Mouse (Mus musculus) liver, embryonic 15.5 days (tissue): ENCODE data around the gene Chmp4b. TPM values are rescaled to one million over a fixed set of nuclear protein-coding genes. Genes with fewer than 3 reads are reported as not detected.

Experiments
- ATAC-seq: fragments of 200-750 bp; cut with Nextera tagmentation; 2 replicates; pipeline ENCODE4 v1.8.0; 2017; ENCODE audit warnings: moderate number of reproducible peaks, mild to moderate bottlenecking, moderate library complexity; ENCODE audit not compliant: insufficient read depth
- H3K27ac ChIP-seq: fragments of 300-500 bp; sonication (generic); replicated peaks from 2 replicates; pipeline ENCODE4 v1.5.1; 2015; ENCODE audit warnings: mild to moderate bottlenecking, inconsistent platforms
- H3K27me3 ChIP-seq: fragments of 300-500 bp; sonication (generic); 2 replicates; pipeline ENCODE4 v1.6.1; 2015; ENCODE audit warnings: mild to moderate bottlenecking, inconsistent platforms
- H3K36me3 ChIP-seq: fragments of 300-500 bp; sonication (generic); replicated peaks from 2 replicates; pipeline ENCODE4 v1.6.1; 2015; ENCODE audit warnings: moderate library complexity, mild to moderate bottlenecking, inconsistent platforms
- H3K4me1 ChIP-seq: fragments of 300-500 bp; sonication (generic); replicated peaks from 2 replicates; pipeline ENCODE4 v1.6.1; 2015; ENCODE audit warnings: inconsistent platforms
- H3K4me2 ChIP-seq: fragments of 300-500 bp; sonication (generic); 2 replicates; pipeline ENCODE4 v1.6.1; 2015; ENCODE audit warnings: moderate library complexity, mild to moderate bottlenecking, inconsistent platforms
- H3K4me3 ChIP-seq: fragments of 300-500 bp; sonication (generic); replicated peaks from 2 replicates; pipeline ENCODE4 v1.5.1; 2015; ENCODE audit warnings: mild to moderate bottlenecking, inconsistent platforms
- H3K9ac ChIP-seq: fragments of 300-500 bp; sonication (generic); 2 replicates; pipeline ENCODE4 v1.6.1; 2015; ENCODE audit warnings: moderate library complexity, mild to moderate bottlenecking, inconsistent platforms
- H3K9me3 ChIP-seq: fragments of 300-500 bp; sonication (generic); replicated peaks from 2 replicates; pipeline ENCODE4 v1.6.1; 2016; ENCODE audit warnings: inconsistent platforms
- WGBS: fragments of 180-500 bp; shearing (Covaris S2); methylation state at CpG from one replicate; pipeline ENCODE4 v1.1.7; 2015; ENCODE audit warnings: mixed read lengths; ENCODE audit not compliant: insufficient replicate concordance; 5-methylcytosine and 5-hydroxymethylcytosine counted together
- polyA plus RNA-seq: library from polyadenylated mRNA; unstranded; fragments of >200 nt; fragmentation: Nextera tagmentation; extraction: Ambion mirVana; gene quantifications from 2 replicates; pipeline ENCODE4 v1.2.1, GENCODE M21; 2015

The Chmp4b gene
- polyA plus RNA-seq, 1 experiment from 2014 or later, result 13.9 TPM

DNA sequence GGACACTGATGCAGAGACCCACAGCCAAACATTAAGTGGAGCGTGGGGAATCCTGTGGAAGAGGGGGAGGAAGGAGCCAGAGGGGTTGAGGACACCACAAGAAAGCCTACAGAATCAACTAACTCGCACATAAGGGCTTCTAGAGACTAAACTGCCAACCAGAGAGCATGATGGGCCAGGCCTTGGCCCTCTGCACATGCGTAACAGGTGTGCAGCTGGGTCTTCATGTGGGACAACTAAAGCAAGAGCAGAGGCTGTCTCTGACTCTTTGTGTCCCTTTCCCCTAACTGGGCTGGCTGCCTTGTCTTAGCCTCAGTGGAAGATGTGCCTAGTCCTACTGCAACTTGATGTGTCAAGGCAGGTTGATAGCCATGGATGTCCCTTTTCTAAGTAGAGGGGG, 34.4 kb upstream of the Chmp4b start:
- no peak for ATAC-seq
- WGBS, result 84% methylated on average over 3 of the region's 3 CpGs
- no peaks in the 10 kb centered on the region for H3K9me3 ChIP-seq
- H3K27ac ChIP-seq, result no peak overlapping the region
- H3K4me1 ChIP-seq, result peaks cover 50% of the 10 kb centered on the region
- H3K36me3 ChIP-seq, result no peaks in the 10 kb centered on the region
- H3K4me2 ChIP-seq, result no peak overlapping the region
- H3K27me3 ChIP-seq, result no peaks in the 10 kb centered on the region
- H3K4me3 ChIP-seq, result no peak overlapping the region
- H3K9ac ChIP-seq, result no peak overlapping the region

DNA sequence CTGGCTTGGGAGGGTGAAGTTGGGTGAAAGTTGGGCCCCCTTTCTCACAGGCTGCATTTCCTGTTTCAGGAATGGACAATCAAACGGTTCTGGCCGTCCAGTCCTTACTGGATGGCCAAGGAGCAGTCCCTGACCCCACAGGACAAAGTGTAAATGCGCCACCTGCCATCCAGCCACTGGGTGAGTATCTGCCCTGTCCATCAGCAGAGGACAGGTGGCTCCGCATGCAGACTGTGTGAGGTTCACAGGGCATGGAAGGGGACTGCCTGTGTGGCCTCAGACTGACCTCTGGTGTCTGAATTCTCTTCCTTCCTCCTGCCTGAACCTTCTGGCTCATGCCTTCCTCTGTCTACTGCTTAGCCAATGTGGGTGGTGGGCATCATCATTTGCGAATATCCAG, 29.8 kb upstream of the Chmp4b start:
- H3K4me2 ChIP-seq, result no peak overlapping the region
- no peak overlapping the region for H3K9ac ChIP-seq
- H3K27ac ChIP-seq, result no peak overlapping the region
- H3K4me1 ChIP-seq, result peaks cover 13% of the 10 kb centered on the region
- H3K27me3 ChIP-seq, result no peaks in the 10 kb centered on the region
- WGBS, result 51% methylated on average over 5 of the region's 5 CpGs
- H3K9me3 ChIP-seq, result peaks cover 6% of the 10 kb centered on the region
- H3K4me3 ChIP-seq, result no peak overlapping the region
- no peak for ATAC-seq
- H3K36me3 ChIP-seq, result peaks cover 29% of the 10 kb centered on the region

DNA sequence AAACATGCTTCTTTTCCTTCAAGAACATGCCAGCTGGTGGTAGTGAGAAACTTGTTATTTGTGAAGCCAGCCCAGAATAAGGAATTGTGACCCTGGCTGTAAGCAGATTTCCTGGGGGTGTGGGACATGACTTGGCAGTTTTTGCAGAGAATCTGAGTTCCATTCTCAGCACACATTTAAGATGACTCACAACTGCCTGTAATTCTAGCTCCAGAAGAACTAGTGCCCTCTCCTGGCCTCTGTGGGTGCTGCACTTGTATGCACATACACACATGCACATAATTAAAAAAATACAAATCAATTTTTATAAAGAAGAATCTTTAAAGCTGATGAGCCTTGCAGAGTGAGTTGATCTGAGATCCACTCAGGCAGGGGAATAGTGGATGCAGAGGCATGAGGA, 27.4 kb upstream of the Chmp4b start:
- no peak overlapping the region for H3K9ac ChIP-seq
- H3K4me3 ChIP-seq, result no peak overlapping the region
- H3K36me3 ChIP-seq, result peaks cover 42% of the 10 kb centered on the region
- H3K27ac ChIP-seq, result no peak overlapping the region
- no peaks in the 10 kb centered on the region for H3K27me3 ChIP-seq
- no peak overlapping the region for H3K4me2 ChIP-seq
- ATAC-seq, result no peak
- peaks cover 6% of the 10 kb centered on the region for H3K9me3 ChIP-seq
- H3K4me1 ChIP-seq, result peaks cover 14% of the 10 kb centered on the region

DNA sequence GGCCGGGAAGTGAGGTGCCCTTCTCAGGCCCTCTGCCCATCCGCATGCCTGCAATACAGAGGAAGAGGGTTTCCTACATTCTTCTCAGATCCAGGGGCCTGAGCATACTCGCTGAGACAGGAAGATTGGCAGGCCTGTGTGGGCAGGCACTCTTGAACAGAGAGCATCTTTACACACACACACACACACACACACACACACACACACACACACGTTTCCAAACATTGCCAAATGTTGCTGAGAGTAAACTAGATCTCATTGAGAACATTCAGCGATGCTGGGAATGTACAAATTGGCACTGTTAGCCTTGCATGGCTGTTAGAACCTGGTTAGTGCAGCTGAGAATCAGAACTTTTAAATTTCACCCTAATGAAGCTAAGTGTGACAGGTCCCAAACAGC, 21.0 kb upstream of the Chmp4b start:
- WGBS, result 74% methylated on average over 5 of the region's 5 CpGs
- Histone ChIP-seq H3K27ac (peak overlapping the region; percentile 99), H3K36me3 (peaks cover 44% of the 10 kb centered on the region), H3K27me3 (no peaks in the 10 kb centered on the region), H3K4me2 (peak overlapping the region; percentile 72), H3K9ac (peak overlapping the region; percentile 87), H3K4me3 (peak overlapping the region; percentile 73), H3K9me3 (no peaks in the 10 kb centered on the region), H3K4me1 (peaks cover 50% of the 10 kb centered on the region)
- no peak for ATAC-seq

DNA sequence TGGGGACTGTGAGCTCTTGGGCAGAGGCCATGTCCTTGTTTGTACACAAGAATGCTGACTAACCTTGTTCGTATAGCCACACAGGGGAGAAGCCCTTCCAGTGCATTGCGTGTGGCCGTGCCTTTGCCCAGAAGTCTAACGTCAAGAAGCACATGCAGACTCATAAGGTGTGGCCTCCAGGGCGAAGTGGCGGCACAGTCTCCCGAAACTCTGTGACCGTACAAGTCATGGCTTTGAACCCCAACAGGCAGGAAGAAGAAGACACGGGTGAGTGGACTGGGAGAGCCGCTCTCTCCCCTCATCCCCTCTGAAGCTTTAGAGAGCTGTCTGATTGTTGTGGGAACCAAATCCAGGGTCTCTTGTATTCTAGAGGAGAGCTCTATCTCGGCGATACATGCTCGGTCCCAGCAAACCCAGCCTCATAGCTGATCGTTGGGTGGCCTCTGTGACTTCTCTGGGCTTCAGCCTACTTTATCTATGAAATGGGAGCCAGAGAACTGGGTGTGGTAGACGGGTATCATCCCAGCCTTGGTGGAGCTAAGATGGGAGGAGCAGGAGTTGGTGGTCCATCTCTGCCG, 19.2 kb upstream of the Chmp4b start:
- Histone ChIP-seq H3K36me3 (peaks cover 49% of the 10 kb centered on the region), H3K9ac (peak overlapping the region; percentile 87), H3K4me1 (peaks cover 55% of the 10 kb centered on the region), H3K4me3 (peak overlapping the region; percentile 73), H3K27me3 (no peaks in the 10 kb centered on the region), H3K27ac (peak overlapping the region; percentile 99), H3K4me2 (peak overlapping the region; percentile 72), H3K9me3 (no peaks in the 10 kb centered on the region)
- peak; percentile 86 for ATAC-seq
- 15% methylated on average over 16 of the region's 16 CpGs for WGBS

DNA sequence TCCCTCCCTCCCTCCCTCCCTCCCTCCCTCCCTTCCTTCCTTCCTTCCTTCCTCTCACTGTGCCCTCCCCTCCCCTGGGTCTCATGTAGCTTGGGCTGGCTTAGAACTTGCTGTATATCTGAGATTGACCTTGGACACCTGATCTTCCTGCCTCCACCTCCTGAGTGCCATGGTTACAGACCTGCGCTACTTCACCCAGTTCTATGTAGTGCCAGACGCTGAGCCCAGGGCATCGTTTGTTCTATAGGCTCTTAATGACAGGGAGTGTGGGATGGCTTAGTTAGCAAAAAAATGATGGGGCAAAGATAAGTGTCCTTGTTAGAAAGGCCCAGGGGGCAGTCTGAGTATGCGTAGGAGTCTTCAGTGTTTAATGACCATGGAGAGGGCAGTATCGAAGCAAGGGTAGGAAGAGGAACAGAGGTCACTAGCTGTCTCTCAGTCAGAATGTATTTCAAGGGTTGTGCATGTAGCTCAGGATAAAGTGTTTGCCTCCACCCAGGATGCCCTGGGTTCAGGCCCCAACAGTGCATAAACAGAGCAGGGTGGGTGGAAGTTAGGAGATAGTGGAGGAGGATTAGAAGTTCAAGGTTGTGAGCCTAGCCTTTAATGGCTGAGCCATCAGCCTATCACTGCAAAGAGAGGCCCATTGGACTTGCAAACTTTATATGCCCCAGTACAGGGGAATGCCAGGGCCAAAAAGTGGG, 18.3 kb upstream of the Chmp4b start:
- WGBS, result 61% methylated on average over 5 of the region's 5 CpGs
- ATAC-seq, result peak; percentile 43
- peaks cover 55% of the 10 kb centered on the region for H3K4me1 ChIP-seq
- peak overlapping the region; percentile 99 for H3K27ac ChIP-seq
- H3K9me3 ChIP-seq, result no peaks in the 10 kb centered on the region; the same call in 1 of the 2 replicates
- peak overlapping the region; percentile 72 for H3K4me2 ChIP-seq
- H3K27me3 ChIP-seq, result no peaks in the 10 kb centered on the region
- peak overlapping the region; percentile 73 for H3K4me3 ChIP-seq
- H3K9ac ChIP-seq, result peak overlapping the region; percentile 87
- peaks cover 53% of the 10 kb centered on the region for H3K36me3 ChIP-seq

DNA sequence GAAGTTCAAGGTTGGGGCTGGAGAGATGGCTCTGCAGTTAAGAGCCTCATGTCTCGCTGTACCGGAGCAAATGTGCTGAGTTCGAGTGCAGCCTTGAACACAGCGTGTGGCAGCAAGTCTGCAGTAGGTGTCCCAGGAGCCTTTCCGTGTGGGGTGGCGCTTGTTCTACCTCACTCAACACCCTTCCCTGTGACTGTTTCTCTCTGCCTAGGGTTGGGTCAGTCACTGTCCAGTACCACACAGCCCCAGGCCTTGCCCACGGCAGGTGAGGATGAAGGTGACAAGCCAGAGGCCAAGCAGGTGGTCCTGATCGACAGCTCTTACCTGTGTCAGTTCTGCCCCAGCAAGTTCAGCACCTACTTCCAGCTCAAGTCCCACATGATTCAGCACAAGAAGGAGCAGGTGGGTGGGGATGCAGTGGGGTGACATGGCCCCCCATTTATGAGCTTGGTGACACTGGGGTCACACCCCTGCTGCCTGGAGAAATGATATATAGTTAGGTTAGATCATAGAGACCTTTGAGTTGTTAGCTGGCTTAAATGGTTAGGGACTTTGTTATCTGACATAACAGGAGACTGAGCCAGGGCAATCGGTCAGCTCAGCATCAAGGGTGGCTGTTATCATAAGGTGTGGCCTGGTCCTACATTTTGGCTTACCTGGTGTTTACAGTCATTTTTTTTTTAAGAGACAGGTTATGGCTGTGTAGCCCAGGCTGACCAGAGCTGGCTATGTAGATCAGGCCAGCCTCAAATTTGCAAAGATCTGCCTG, 17.4 kb upstream of the Chmp4b start:
- H3K9me3 ChIP-seq, result no peaks in the 10 kb centered on the region; the same call in 1 of the 2 replicates
- 61% methylated on average over 9 of the region's 9 CpGs for WGBS
- H3K4me3 ChIP-seq, result peak overlapping the region; percentile 73
- H3K36me3 ChIP-seq, result peaks cover 53% of the 10 kb centered on the region
- peaks cover 47% of the 10 kb centered on the region for H3K4me1 ChIP-seq
- peak overlapping the region; percentile 72 for H3K4me2 ChIP-seq
- ATAC-seq, result peak; percentile 37
- H3K9ac ChIP-seq, result peak overlapping the region; percentile 87
- H3K27me3 ChIP-seq, result no peaks in the 10 kb centered on the region
- peak overlapping the region; percentile 99 for H3K27ac ChIP-seq

DNA sequence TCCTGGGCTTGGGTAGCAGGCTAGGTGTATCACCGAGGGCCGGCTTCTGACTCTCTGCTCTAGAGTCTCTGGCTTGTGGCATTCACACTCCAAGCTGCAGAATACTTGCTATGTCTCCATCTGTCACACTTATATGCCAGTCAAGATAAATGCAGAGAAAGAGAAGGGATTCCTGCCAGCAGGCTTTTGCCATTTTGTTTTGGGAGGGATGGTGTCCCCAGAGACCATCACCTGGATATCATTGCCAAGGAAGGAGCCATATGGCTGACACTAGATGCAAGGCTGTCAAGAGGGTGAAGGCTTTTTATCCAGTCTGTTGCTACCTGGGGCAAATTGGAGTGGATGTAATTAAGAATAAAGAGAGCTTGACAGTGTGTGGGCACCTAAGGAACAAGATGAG, 15.7 kb upstream of the Chmp4b start:
- no peaks in the 10 kb centered on the region; the same call in 1 of the 2 replicates for H3K9me3 ChIP-seq
- H3K27me3 ChIP-seq, result no peaks in the 10 kb centered on the region
- H3K4me3 ChIP-seq, result no peak overlapping the region
- H3K4me2 ChIP-seq, result no peak overlapping the region
- no peak overlapping the region; the same call in 1 of the 2 replicates for H3K9ac ChIP-seq
- H3K27ac ChIP-seq, result peak overlapping the region; percentile 99
- whole genome bisulfite sequencing, result 92% methylated on average over 2 of the region's 2 CpGs
- peaks cover 48% of the 10 kb centered on the region for H3K36me3 ChIP-seq
- H3K4me1 ChIP-seq, result peaks cover 31% of the 10 kb centered on the region
- ATAC-seq, result no peak

DNA sequence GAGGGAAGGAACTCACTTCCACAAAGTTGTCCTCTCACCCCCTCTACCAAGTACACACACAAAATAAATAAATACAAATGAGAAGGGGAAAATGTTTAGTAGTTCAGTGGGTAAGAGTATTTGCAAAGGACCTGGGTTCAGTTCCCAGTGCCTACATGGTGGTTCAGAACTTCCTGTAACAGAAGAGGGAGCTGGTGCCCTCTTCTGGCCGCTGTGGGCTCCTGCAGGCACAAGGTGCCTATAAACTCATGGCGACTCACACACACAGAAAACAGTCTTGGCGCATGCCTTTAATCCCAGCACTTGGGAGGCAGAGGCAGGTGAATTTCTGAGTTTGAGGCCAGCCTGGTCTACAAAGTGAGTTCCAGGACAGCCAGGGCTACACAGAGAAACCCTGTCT, 13.0 kb upstream of the Chmp4b start:
- H3K4me3 ChIP-seq, result no peak overlapping the region
- no peaks in the 10 kb centered on the region; the same call in 1 of the 2 replicates for H3K9me3 ChIP-seq
- no peak overlapping the region for H3K9ac ChIP-seq
- no peaks in the 10 kb centered on the region for H3K27me3 ChIP-seq
- peaks cover 42% of the 10 kb centered on the region for H3K4me1 ChIP-seq
- no peak for ATAC-seq
- 90% methylated on average over 3 of the region's 3 CpGs for WGBS
- H3K4me2 ChIP-seq, result no peak overlapping the region
- peaks cover 57% of the 10 kb centered on the region for H3K36me3 ChIP-seq
- no peak overlapping the region for H3K27ac ChIP-seq

DNA sequence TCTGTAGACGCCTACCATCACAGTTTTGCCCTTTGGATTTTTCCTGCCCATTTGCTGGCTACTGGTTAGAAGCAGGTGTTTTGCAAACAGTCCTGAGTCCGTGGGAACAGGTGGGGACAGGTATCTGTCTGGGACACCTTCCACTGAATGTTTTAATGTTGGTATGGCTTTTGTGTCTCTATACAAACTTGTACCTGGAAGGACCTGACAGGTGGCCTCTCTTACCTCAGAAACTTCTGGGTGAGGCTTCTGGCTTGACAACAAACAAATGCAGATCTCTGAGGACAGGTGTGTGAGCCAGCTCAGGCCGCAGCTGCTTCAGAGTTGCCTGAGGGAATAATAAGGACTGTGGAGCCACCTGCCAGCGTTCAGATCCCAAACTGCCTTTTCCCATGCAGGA, 12.4 kb upstream of the Chmp4b start:
- Histone ChIP-seq H3K4me2 (no peak overlapping the region), H3K9ac (no peak overlapping the region), H3K4me1 (peaks cover 40% of the 10 kb centered on the region), H3K27ac (no peak overlapping the region), H3K27me3 (no peaks in the 10 kb centered on the region), H3K36me3 (peaks cover 63% of the 10 kb centered on the region), H3K9me3 (no peaks in the 10 kb centered on the region; the same call in 1 of the 2 replicates), H3K4me3 (no peak overlapping the region)
- ATAC-seq, result no peak
- 86% methylated on average over 4 of the region's 4 CpGs for WGBS

DNA sequence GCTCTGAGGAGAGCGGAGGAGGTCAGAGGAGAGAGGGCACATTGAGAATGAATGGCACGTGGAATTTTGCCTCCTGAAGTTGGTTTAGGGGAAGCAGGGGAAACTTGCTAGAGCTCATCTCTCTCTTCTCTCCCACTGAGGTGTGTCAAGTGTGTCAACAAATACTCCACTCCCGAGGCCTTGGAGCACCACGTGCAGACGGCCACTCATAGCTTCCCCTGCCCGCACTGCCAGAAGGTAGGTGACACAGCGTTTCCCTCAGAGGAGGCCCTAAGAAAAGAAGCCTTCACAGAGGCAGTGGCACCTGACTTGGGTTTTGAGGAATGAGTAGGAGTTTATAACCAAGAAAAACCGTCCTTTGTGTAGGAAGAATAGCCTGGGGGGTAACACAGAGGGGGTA, 10.3 kb upstream of the Chmp4b start:
- Histone ChIP-seq H3K36me3 (peaks cover 70% of the 10 kb centered on the region), H3K4me2 (no peak overlapping the region), H3K9me3 (no peaks in the 10 kb centered on the region; the same call in 1 of the 2 replicates), H3K4me1 (peaks cover 21% of the 10 kb centered on the region), H3K27ac (no peak overlapping the region), H3K4me3 (no peak overlapping the region), H3K9ac (no peak overlapping the region), H3K27me3 (no peaks in the 10 kb centered on the region)
- ATAC-seq, result no peak
- 75% methylated on average over 8 of the region's 8 CpGs for WGBS
